Mouse (Mus musculus): ENCODE results near the gene Clspn.

The Clspn gene

DNA sequence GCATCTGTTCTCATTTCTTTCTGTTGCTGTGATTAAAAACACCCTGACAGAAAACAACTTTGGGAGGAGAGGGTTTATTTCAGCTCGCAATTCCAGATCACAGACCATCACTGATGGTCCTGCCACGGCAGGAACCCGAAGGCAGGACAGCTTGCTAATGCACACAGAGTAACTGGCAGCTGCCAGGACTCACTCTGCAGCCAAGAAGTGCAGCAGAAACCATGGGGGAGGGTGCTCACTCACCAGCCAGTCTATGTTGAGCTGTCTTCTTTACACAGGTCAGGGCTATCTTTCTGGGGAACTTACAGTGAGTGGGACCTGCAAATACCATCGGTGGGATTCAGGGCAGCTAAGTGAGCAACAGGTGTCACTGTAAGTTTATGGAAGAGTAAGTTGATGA is 80.7 kb downstream of the Clspn start:
- no peak for DNase-seq (ENCODE audit: low read depth)

DNA sequence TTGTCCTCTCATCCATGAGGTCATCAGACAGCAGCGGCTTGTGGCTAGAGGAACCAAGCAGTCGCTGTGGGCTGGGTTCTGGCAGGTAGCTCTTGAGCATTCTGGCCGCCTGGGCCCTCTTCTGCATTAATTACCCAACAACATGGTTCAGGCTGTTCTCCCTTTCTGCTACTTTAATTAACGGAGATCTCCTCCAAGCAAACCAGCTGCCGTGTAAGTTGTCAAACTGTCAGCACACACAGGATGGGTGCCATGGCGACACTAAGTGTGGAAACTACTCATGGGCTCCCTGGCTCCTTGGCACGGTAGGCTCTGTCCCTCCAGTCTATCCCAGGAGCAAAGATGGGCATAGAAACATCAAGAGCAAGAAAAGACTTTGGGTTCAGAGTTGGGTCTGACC is 82.6 kb downstream of the Clspn start:
- DNase-seq (ENCODE audit: low read depth): no peak

DNA sequence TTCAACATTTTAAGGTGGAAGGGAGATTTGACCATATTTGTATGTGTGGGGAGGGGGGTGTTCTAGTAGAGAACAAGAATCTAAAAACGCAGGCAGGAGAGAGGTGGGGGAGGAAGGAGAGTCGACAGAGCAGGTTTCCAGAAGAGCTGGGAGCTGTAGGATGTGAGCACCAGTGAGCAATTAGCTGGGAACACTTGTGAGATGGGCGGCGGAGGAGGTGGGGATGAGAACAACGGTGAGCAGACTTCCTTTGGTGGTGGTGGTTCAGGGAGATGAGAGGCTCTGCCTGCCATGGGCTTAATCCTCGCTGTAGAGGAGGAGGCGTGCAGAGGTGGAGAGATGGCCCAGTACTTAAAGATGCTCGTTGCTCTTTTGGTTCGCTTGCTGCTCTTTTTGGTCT is 85.2 kb downstream of the Clspn start:
- DNase-seq (ENCODE audit: low read depth): no peak

Data from naive thymus-derived CD4-positive, alpha-beta T cell, adult 2 months (primary cell).